ENCODE assay signal across 8 mouse cellular contexts in genomic region chr2:72254813-72255582, GRCm38 (mm10). TPM values are rescaled to one million over a fixed set of nuclear protein-coding genes. Genes with fewer than 3 reads are reported as not detected.
A peak's percentile ranks its signal among the peaks of the same experiment; 100 is the strongest.
DNase-seq lines count a peak whose midpoint lies in the region; ATAC-seq and TF ChIP-seq lines count a peak whose summit lies in the region.

No protein-coding gene starts in this region.

- TF ChIP-seq POLR2A in lung, adult 2 months (IDR thresholded peaks at IDR 0.05; ENCODE audit: borderline replicate concordance, extremely low read depth, low read depth, low read length) = no peak

- WGBS in lung, embryonic 14.5 days = 31% methylated on average over 14 of the region's 14 CpGs
- 34% methylated on average over 14 of the region's 14 CpGs for WGBS in lung, adult 2 months
- WGBS in hindbrain, embryonic 13.5 days = 40% methylated on average over 14 of the region's 14 CpGs
- 22% methylated on average over 14 of the region's 14 CpGs for WGBS in limb, embryonic 13.5 days

- no peaks in the 10 kb centered on the region for H3K36me3 ChIP-seq in lung, embryonic 14.5 days (ENCODE audit: insufficient read depth)
- H3K36me3 ChIP-seq in hindbrain, embryonic 13.5 days = no peaks in the 10 kb centered on the region
- H3K36me3 ChIP-seq in limb, embryonic 13.5 days = no peaks in the 10 kb centered on the region

- no peak for ATAC-seq in lung, embryonic 14.5 days (ENCODE audit: insufficient read depth)
- ATAC-seq in hindbrain, embryonic 13.5 days (ENCODE audit: low FRiP score) = no peak
- peak; percentile 24; the same call in 1 of the 2 replicates for ATAC-seq in limb, embryonic 13.5 days (ENCODE audit: low FRiP score, low read depth)
- ATAC-seq in megakaryocyte progenitor cell, adult 5-6 weeks (replicated peaks; ENCODE audit: poor library complexity) = no peak

- H3K9ac ChIP-seq in lung, embryonic 14.5 days = no peak overlapping the region; the same call in 1 of the 2 replicates
- no peak overlapping the region for H3K9ac ChIP-seq in hindbrain, embryonic 13.5 days
- H3K9ac ChIP-seq in limb, embryonic 13.5 days = peak overlapping the region; percentile 45; the same call in 1 of the 2 replicates

- peak overlapping the region; percentile 55 for H3K4me2 ChIP-seq in lung, embryonic 14.5 days
- peak overlapping the region; percentile 6 for H3K4me2 ChIP-seq in hindbrain, embryonic 13.5 days
- H3K4me2 ChIP-seq in limb, embryonic 13.5 days (replicated peaks) = peak overlapping the region; percentile 52

- peak; percentile 62 for DNase-seq in lung, embryonic 14.5 days
- no peak for DNase-seq in lung, adult 2 months
- peak; percentile 76 for DNase-seq in retina, postnatal 1 day
- no peak for DNase-seq in right cerebral cortex, adult 2 months (ENCODE audit: low spot score in 2 of 2)
- no peak for DNase-seq in frontal cortex, postnatal 14 days (ENCODE audit: low spot score in 2 of 2)

- H3K4me3 ChIP-seq in lung, embryonic 14.5 days (ENCODE audit: low read depth, low read length) = peak overlapping the region; percentile 9; the same call in 1 of the 2 replicates
- H3K4me3 ChIP-seq in lung, adult 2 months (replicated peaks; ENCODE audit: extremely low read depth, low read depth, low read length) = no peak overlapping the region
- no peak overlapping the region for H3K4me3 ChIP-seq in hindbrain, embryonic 13.5 days
- peak overlapping the region; percentile 13; the same call in 1 of the 2 replicates for H3K4me3 ChIP-seq in limb, embryonic 13.5 days

- no peak for TF ChIP-seq CTCF in lung, embryonic 14.5 days (IDR thresholded peaks at IDR 0.05; ENCODE audit: low read depth)
- no peak for TF ChIP-seq CTCF in lung, adult 2 months (IDR thresholded peaks at IDR 0.05; ENCODE audit: insufficient read depth, low read length)

- H3K9me3 ChIP-seq in lung, embryonic 14.5 days (ENCODE audit: low read depth, low read length) = no peaks in the 10 kb centered on the region
- no peaks in the 10 kb centered on the region for H3K9me3 ChIP-seq in hindbrain, embryonic 13.5 days
- H3K9me3 ChIP-seq in limb, embryonic 13.5 days = no peaks in the 10 kb centered on the region

- no peak overlapping the region for H3K27ac ChIP-seq in lung, embryonic 14.5 days (ENCODE audit: low read depth)
- peak overlapping the region; percentile 35; the same call in 1 of the 2 replicates for H3K27ac ChIP-seq in hindbrain, embryonic 13.5 days
- H3K27ac ChIP-seq in limb, embryonic 13.5 days = no peak overlapping the region

- no peaks in the 10 kb centered on the region for H3K27me3 ChIP-seq in lung, embryonic 14.5 days (ENCODE audit: insufficient read depth, low read length)
- H3K27me3 ChIP-seq in hindbrain, embryonic 13.5 days = no peaks in the 10 kb centered on the region
- no peaks in the 10 kb centered on the region for H3K27me3 ChIP-seq in limb, embryonic 13.5 days

- H3K4me1 ChIP-seq in lung, embryonic 14.5 days (ENCODE audit: insufficient read depth) = peaks cover 6% of the 10 kb centered on the region; the same call in 1 of the 2 replicates
- H3K4me1 ChIP-seq in lung, adult 2 months (ENCODE audit: control insufficient read depth, insufficient read depth, low read length) = no peaks in the 10 kb centered on the region
- peaks cover 22% of the 10 kb centered on the region for H3K4me1 ChIP-seq in hindbrain, embryonic 13.5 days (replicated peaks)
- peaks cover 29% of the 10 kb centered on the region for H3K4me1 ChIP-seq in limb, embryonic 13.5 days

RNA-seq across cellular contexts. Expression of gene Map3k20, which starts 30.4 kb away (rescaled TPM):
- 36.4 and 37.5 TPM in 2 replicates for polyA plus RNA-seq in lung, embryonic 14.5 days (2014; fragmentation: Nextera tagmentation; extraction: Ambion mirVana)
- polyA plus RNA-seq in lung, adult 2 months (2012; rRNA removed) = 20.3 and 35.9 TPM in 2 replicates
- polyA plus RNA-seq in hindbrain, embryonic 13.5 days (2015; fragmentation: Nextera tagmentation; extraction: Ambion mirVana) = 3.8 and 4.1 TPM in 2 replicates
- polyA plus RNA-seq in limb, embryonic 13.5 days (2015; fragmentation: Nextera tagmentation; extraction: Ambion mirVana) = 11.8 and 15.5 TPM in 2 replicates
- total RNA-seq in megakaryocyte progenitor cell, adult 5-6 weeks (2015) = 76.0 and 84.5 TPM in 2 replicates
- 57.9 and 61.8 TPM in 2 replicates for total RNA-seq in megakaryocyte progenitor cell, adult 5-6 weeks (2017)

Comparison
In these comparisons a context has a peak if more than half of its experiments do, and no peak if none do; other contexts are left out.
1. DNase-seq: peak in lung, embryonic 14.5 days (single experiment) and retina, postnatal 1 day (single experiment); none in lung, adult 2 months (single experiment), right cerebral cortex, adult 2 months (0 of 2) and frontal cortex, postnatal 14 days (0 of 2).
2. H3K4me3 ChIP-seq: peak in lung, embryonic 14.5 days (single experiment) and limb, embryonic 13.5 days (single experiment); none in lung, adult 2 months (single experiment) and hindbrain, embryonic 13.5 days (single experiment).
3. Peak in every context shown above with its lines, with median percentiles within 50 percentile points of each other: H3K4me2 ChIP-seq.